Mouse (Mus musculus): ENCODE measurements at regions not wholly inside any gene's neighbourhood (a gene's known extent, or its start where the extent isn't known, plus 50 kb on each side); places are given as distances from the start of the nearest gene placed in this dataset.

DNA sequence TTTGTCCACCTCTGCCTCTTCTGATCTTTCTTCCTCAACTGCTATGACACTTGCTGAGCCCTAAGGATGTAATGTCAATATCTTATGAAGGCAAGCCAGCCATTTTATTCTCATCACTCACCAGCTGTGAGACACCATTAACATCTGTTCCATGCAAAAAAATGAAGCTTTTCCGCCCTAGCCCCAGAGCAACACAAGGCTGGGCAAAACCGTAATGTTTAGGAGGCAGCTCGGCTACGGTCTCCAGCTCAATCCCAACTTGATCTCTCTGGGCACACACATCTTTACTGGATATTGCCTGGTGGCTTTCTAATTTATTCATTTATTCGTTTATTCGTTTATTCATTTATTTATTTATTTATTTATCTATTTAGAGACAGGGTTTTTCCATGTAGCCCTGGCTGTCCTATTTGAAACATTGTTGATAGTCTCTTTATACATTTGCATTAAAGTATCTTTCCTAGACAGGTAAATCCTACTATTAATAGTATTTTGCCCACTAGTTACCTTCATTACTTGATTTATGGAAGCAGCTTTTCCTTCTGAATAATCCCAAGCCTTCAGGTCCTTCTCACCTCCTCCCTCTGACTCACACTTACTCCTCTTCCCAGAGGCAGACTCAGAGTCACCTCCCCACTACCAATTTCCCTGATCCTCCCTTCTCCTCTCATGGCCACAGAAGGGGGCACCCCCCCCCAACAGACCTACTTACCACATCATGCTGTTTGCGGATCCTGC, 99.9 kb upstream of the Cpm start:
- TF ChIP-seq POLR2A (IDR thresholded peaks at IDR 0.05; ENCODE audit: extremely low read depth, insufficient read depth, low read length) (no peak), CTCF (IDR thresholded peaks at IDR 0.05; ENCODE audit: extremely low read depth, insufficient read depth, low read length) (no peak)
